Mouse (Mus musculus): ENCODE data around the gene Krtap7-1.

Krtap7-1 gene

GRCm38 (mm10) chr16:89508223-89508622 is at the start of gene Krtap7-1:
TSS of gene Krtap7-1 (minus strand) at chr16:89508323.
- no peak for DNase-seq (ENCODE audit: low spot score)

DNA sequence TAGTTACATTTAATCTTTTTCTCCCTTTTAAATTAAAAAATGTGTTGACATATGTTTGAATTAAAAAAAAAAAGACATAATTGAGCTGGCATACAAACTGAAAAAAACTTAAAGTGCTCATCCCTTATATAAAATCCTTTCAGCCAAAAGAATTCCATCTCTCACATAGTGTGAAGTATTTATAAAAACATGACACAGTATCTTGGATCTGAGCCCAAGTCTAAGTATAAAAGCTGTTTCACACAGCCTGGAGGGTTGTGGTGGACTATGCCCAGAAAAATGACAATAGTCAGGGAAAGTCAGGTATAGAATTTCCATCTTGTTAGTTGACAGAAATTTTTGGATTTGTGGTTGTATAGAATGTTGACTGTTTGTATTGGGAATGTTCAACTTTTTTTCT is 42.2 kb upstream of the Krtap7-1 start:
- DNase-seq (ENCODE audit: low spot score): no peak

DNA sequence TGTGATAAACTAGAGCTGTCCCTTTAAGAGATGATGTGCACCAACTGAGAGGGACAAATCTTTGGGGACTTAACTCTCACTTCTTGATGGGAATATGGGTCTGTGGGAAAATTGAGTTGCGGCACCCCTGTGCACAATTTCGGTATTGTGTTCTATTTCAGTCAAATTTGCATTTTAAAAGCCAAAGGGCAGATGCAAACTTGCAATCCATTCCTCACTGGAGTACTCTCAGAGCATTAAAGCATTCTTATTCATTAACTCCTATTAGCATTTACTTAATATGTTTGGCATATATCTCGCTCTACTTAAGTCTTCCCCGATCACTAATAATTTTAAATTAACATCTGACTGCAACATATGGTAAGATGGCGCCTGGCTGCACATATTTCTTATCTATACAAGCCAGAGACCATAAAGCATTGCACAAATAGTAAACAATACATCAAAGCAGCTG is 29.9 kb upstream of the Krtap7-1 start:
- DNase-seq (ENCODE audit: low spot score): no peak

GRCm38 (mm10) chr16:89537349-89537748 is 29.2 kb upstream of the Krtap7-1 start:
- DNase-seq (ENCODE audit: low spot score): no peak

GRCm38 (mm10) chr16:89530547-89530946 is 22.4 kb upstream of the Krtap7-1 start:
- no peak for DNase-seq (ENCODE audit: low spot score)

GRCm38 (mm10) chr16:89529846-89530245 is 21.7 kb upstream of the Krtap7-1 start:
- no peak for DNase-seq (ENCODE audit: low spot score)

- no peak for DNase-seq (ENCODE audit: low spot score)
Observed at GRCm38 (mm10) chr16:89528380-89528779, 20.3 kb upstream of the Krtap7-1 start.

GRCm38 (mm10) chr16:89520996-89521395 is 12.9 kb upstream of the Krtap7-1 start:
- no peak for DNase-seq (ENCODE audit: low spot score)

GRCm38 (mm10) chr16:89520555-89520954 is 12.4 kb upstream of the Krtap7-1 start:
- no peak for DNase-seq (ENCODE audit: low spot score)

DNA sequence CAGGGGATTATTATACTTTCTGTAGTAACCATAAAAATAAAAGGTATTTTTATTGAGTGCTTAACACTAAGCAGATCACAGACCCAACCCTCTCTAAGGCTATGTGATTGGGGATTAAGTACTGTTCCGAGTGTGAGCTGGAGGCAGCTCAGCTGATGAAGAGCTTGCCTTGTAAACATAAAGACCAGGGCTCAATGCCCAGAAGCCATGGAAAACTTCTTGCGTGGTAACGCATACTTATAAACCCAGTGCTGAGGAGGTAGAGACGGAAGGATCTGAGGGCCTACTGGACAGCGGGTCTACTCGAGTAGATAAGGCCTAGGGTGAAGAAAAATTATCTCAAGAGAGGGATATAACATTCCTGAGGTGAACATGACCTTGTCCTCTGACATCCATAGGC is 12.0 kb upstream of the Krtap7-1 start:
- DNase-seq (ENCODE audit: low spot score): no peak

DNA sequence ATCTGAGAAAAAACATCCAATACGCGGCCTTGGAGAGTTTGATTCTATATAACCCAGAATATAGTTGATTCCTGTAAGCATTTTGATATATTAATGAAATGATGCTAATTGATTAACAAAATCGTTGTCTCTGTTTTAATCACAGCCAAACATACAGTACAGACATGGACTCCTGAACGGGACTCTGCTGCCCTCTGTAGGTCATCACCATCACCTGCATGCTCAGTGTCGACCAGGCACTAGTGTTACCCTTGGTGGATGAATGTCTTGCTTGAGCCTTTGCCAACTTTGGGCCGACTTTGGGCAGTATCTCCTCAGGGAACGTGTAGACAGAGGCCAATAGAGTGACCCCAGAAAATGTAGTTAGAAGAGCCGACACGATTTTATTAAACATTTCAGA is 9.5 kb upstream of the Krtap7-1 start:
- DNase-seq (ENCODE audit: low spot score): no peak

DNA sequence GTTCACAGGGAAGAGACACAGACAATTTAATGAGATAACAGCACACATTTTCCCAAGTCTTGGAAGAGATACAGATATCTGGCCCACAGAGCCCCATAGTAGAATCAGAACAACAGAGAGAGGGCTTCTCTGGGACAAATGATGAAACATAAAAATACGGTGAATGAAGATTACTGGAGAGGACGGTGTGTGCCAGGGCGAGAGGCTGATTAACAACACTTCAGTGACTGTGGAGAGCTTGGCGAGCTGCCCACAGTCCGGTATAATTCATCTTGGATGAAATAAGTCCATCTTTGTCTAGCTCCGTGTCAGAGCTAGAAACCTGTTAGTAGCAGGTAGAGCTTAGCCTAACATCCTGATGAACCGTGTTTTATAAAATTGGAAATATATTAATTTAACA is 5.3 kb upstream of the Krtap7-1 start:
- no peak for DNase-seq (ENCODE audit: low spot score)

GRCm38 (mm10) chr16:89503571-89503970 is 4.6 kb downstream of the Krtap7-1 start:
- no peak for DNase-seq (ENCODE audit: low spot score)

- DNase-seq (ENCODE audit: low spot score): no peak
Observed at GRCm38 (mm10) chr16:89501870-89502269, 6.3 kb downstream of the Krtap7-1 start.

DNA sequence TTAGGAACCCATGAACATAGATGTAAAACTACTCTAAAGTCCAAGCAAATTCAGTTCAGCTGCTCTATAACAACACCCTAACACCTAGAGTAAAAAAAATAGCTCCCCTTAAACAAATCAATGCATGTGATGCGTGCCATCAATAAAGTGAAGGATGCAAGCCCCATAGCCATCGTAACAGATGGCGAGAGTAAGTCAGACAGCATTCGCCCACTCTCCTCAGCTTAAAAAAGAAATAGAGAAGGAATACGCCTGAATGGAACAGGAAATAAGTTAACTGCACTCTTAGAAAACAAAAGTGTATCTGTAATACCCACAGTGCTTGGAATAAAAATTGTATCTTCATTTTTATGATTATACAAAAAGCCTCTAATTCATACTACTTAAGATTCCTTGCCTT is 11.1 kb downstream of the Krtap7-1 start:
- no peak for DNase-seq (ENCODE audit: low spot score)

DNA sequence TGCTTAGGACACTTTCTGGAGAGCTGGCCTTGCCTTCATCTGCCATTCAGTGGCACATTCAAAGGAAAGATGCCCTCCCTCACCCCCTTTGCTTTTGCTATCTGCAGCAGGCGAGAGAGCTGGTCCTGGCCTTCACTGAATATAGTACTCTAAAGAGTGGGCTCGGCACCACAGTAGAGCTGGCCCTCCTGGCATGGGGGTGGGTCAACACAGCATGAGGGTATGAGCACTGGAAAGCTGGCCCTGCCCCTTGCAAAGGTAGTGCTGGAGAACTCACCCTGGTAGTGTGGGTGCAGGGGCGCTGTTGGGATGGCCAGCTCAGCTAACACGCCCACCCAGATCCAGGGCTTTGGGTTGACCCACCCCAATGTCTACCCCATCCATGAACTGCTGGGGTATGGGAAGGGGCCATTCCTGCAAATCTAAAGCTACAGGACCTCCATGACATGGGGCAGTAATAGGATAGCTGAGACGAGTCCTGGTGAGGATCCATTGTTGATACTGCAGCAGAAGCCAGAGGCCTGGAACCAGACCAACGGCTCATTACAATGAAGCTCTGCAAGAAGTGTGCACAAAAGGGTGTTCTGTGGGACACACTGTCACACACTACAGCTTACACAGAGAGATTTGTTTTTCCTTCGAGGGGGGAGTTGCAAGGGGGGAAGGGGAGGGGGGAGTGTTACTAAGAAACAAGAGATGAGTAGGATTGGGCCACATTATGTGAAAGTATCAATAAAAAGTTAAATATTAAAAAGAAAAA is 12.5 kb downstream of the Krtap7-1 start:
- no peak for DNase-seq (ENCODE audit: low spot score)

DNA sequence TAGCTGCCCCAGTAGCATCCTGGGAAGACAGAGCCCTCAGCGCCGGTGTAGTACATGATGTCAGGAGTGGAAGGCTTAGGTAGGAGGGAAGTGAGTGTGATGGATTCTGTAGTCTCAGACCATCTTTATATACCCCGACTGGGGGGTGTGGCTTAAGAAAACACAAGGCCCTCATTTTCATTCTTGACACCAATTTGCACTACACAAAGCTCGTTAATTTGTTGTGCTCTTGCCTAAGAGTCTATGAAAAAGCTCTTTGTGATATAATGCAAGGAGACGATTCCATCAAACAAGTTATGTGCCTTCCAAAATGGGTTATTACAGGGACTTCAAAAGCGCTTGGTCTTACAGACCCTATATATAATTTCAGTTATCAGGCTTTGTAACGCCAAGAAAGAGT is 20.3 kb downstream of the Krtap7-1 start, which contains the start of gene Krtap8-1:
Gene Krtap8-1, minus strand, starts transcription at position 101 of the 400 bp plus-strand sequence.
- DNase-seq (ENCODE audit: low spot score): no peak

- DNase-seq (ENCODE audit: low spot score): no peak
Observed at GRCm38 (mm10) chr16:89477679-89478314, 30.3 kb downstream of the Krtap7-1 start.

DNA sequence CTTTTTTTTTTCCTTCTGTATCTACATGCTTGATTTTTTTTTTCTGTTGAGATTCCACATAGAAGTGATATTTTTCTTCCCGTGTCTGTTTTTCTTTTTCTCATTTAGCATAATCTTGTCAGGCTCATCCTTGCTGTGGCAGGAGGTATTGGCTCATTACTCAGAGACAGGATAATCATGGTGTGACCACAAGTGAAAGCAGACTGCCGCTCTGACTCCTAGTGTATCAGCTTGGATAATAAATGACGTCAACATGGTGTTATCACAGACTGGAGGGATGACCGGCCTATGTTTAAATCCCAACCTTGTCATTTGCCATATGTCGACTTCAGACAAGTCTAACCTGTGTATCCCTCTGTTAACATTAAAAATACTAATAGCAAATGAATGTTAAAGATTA is 46.9 kb downstream of the Krtap7-1 start:
- DNase-seq (ENCODE audit: low spot score): no peak

Measured in urinary bladder, postnatal 10 days (tissue).